Mouse (Mus musculus): ENCODE measurements around the gene Bmp6. TPM values are rescaled to one million over a fixed set of nuclear protein-coding genes. Genes with fewer than 3 reads are reported as not detected.

The Bmp6 gene
- total and polyA plus RNA-seq, 3 experiments, result 0.05 TPM; not detected in 2

- H3K9me3 ChIP-seq (replicated peaks), result peaks cover 16% of the 10 kb centered on the region
- no peaks in the 10 kb centered on the region for H3K36me3 ChIP-seq (replicated peaks)
- H3K4me3 ChIP-seq (ENCODE audit: low read depth, low read length), result no peak overlapping the region
- H3K4me1 ChIP-seq (ENCODE audit: insufficient read depth, low read depth, low read length), result no peaks in the 10 kb centered on the region
- TF ChIP-seq GATA1 (IDR thresholded peaks at IDR 0.05; ENCODE audit: borderline replicate concordance, low read length) (no peak), TAL1 (conservative IDR thresholded peaks at IDR 0.05; ENCODE audit: low read depth, low read length) (no peak), CTCF (IDR thresholded peaks at IDR 0.05; ENCODE audit: low read depth, low read length) (no peak), POLR2AphosphoS5 (IDR thresholded peaks at IDR 0.05; ENCODE audit: insufficient replicate concordance, low read depth, low read length) (no peak), GATA2 (IDR thresholded peaks at IDR 0.05; ENCODE audit: borderline replicate concordance, low read depth, low read length) (no peak)
- DNase-seq (ENCODE audit: low spot score) (no peak), ATAC-seq (ENCODE audit: extremely low read depth, insufficient number of reproducible peaks, low FRiP score, poor library complexity, severe bottlenecking) (no peak)
- peaks cover 32% of the 10 kb centered on the region for H3K27me3 ChIP-seq (ENCODE audit: insufficient read depth, low read length)
These were observed 4.9 kb downstream of the Bmp6 start for GRCm38 (mm10) chr13:38349818-38350217.

- ATAC-seq (ENCODE audit: extremely low read depth, insufficient number of reproducible peaks, low FRiP score, poor library complexity, severe bottlenecking) (no peak), DNase-seq (ENCODE audit: low spot score) (no peak)
- no peaks in the 10 kb centered on the region for H3K4me1 ChIP-seq (ENCODE audit: insufficient read depth, low read depth, low read length)
- H3K36me3 ChIP-seq (replicated peaks), result no peaks in the 10 kb centered on the region
- TF ChIP-seq POLR2AphosphoS5 (IDR thresholded peaks at IDR 0.05; ENCODE audit: insufficient replicate concordance, low read depth, low read length) (no peak), CTCF (IDR thresholded peaks at IDR 0.05; ENCODE audit: low read depth, low read length) (no peak), TAL1 (conservative IDR thresholded peaks at IDR 0.05; ENCODE audit: low read depth, low read length) (no peak), GATA2 (IDR thresholded peaks at IDR 0.05; ENCODE audit: borderline replicate concordance, low read depth, low read length) (no peak), GATA1 (IDR thresholded peaks at IDR 0.05; ENCODE audit: borderline replicate concordance, low read length) (no peak)
- no peaks in the 10 kb centered on the region for H3K9me3 ChIP-seq (replicated peaks)
- H3K27me3 ChIP-seq (ENCODE audit: insufficient read depth, low read length), result peaks cover 22% of the 10 kb centered on the region
- no peak overlapping the region for H3K4me3 ChIP-seq (ENCODE audit: low read depth, low read length)
These were observed 7.1 kb downstream of the Bmp6 start for GRCm38 (mm10) chr13:38351996-38352395.

- H3K27me3 ChIP-seq (ENCODE audit: insufficient read depth, low read length), result peaks cover 17% of the 10 kb centered on the region
- H3K4me1 ChIP-seq (ENCODE audit: insufficient read depth, low read depth, low read length), result no peaks in the 10 kb centered on the region
- DNase-seq (ENCODE audit: low spot score), result no peak
- no peaks in the 10 kb centered on the region for H3K36me3 ChIP-seq (replicated peaks)
- H3K9me3 ChIP-seq (replicated peaks), result no peaks in the 10 kb centered on the region
- H3K4me3 ChIP-seq (ENCODE audit: low read depth, low read length), result no peak overlapping the region
- TF ChIP-seq GATA1 (IDR thresholded peaks at IDR 0.05; ENCODE audit: borderline replicate concordance, low read length) (no peak), CTCF (IDR thresholded peaks at IDR 0.05; ENCODE audit: low read depth, low read length) (no peak), GATA2 (IDR thresholded peaks at IDR 0.05; ENCODE audit: borderline replicate concordance, low read depth, low read length) (no peak), POLR2AphosphoS5 (IDR thresholded peaks at IDR 0.05; ENCODE audit: insufficient replicate concordance, low read depth, low read length) (no peak), TAL1 (conservative IDR thresholded peaks at IDR 0.05; ENCODE audit: low read depth, low read length) (no peak)
- no peak for ATAC-seq (ENCODE audit: extremely low read depth, insufficient number of reproducible peaks, low FRiP score, poor library complexity, severe bottlenecking)
These were observed 8.1 kb downstream of the Bmp6 start for GRCm38 (mm10) chr13:38352986-38353385.

- H3K4me1 ChIP-seq (ENCODE audit: insufficient read depth, low read depth, low read length), result no peaks in the 10 kb centered on the region
- no peak for DNase-seq (ENCODE audit: low spot score)
- TF ChIP-seq GATA2 (IDR thresholded peaks at IDR 0.05; ENCODE audit: borderline replicate concordance, low read depth, low read length) (no peak), GATA1 (IDR thresholded peaks at IDR 0.05; ENCODE audit: borderline replicate concordance, low read length) (no peak), TAL1 (conservative IDR thresholded peaks at IDR 0.05; ENCODE audit: low read depth, low read length) (no peak)
- H3K4me3 ChIP-seq (ENCODE audit: low read depth, low read length), result no peak overlapping the region
- H3K36me3 ChIP-seq (replicated peaks), result no peaks in the 10 kb centered on the region
- ATAC-seq (ENCODE audit: extremely low read depth, insufficient number of reproducible peaks, low FRiP score, poor library complexity, severe bottlenecking), result no peak
- H3K27me3 ChIP-seq (ENCODE audit: insufficient read depth, low read length), result peaks cover 16% of the 10 kb centered on the region
- no peaks in the 10 kb centered on the region for H3K9me3 ChIP-seq (replicated peaks)
These were observed 8.7 kb downstream of the Bmp6 start for GRCm38 (mm10) chr13:38353420-38354255.

- H3K4me1 ChIP-seq (ENCODE audit: insufficient read depth, low read depth, low read length), result no peaks in the 10 kb centered on the region
- no peaks in the 10 kb centered on the region for H3K9me3 ChIP-seq (replicated peaks)
- no peak for ATAC-seq (ENCODE audit: extremely low read depth, insufficient number of reproducible peaks, low FRiP score, poor library complexity, severe bottlenecking)
- TF ChIP-seq POLR2AphosphoS5 (IDR thresholded peaks at IDR 0.05; ENCODE audit: insufficient replicate concordance, low read depth, low read length) (no peak), GATA1 (IDR thresholded peaks at IDR 0.05; ENCODE audit: borderline replicate concordance, low read length) (no peak), GATA2 (IDR thresholded peaks at IDR 0.05; ENCODE audit: borderline replicate concordance, low read depth, low read length) (no peak), TAL1 (conservative IDR thresholded peaks at IDR 0.05; ENCODE audit: low read depth, low read length) (no peak), CTCF (IDR thresholded peaks at IDR 0.05; ENCODE audit: low read depth, low read length) (no peak)
- DNase-seq (ENCODE audit: low spot score), result no peak
- peaks cover 14% of the 10 kb centered on the region for H3K27me3 ChIP-seq (ENCODE audit: insufficient read depth, low read length)
- no peak overlapping the region for H3K4me3 ChIP-seq (ENCODE audit: low read depth, low read length)
- H3K36me3 ChIP-seq (replicated peaks), result no peaks in the 10 kb centered on the region
These were observed 9.4 kb downstream of the Bmp6 start for GRCm38 (mm10) chr13:38354284-38354683.

- no peak for ATAC-seq (ENCODE audit: extremely low read depth, insufficient number of reproducible peaks, low FRiP score, poor library complexity, severe bottlenecking)
These were observed 14.1 kb downstream of the Bmp6 start for GRCm38 (mm10) chr13:38359045-38359444.

More at GRCm38 (mm10) chr13:38359045-38359444, 14.1 kb downstream of the Bmp6 start:
- peaks cover 15% of the 10 kb centered on the region; the same call in 1 of the 2 replicates for H3K27me3 ChIP-seq (ENCODE audit: insufficient read depth, low read length)
- no peaks in the 10 kb centered on the region for H3K4me1 ChIP-seq (ENCODE audit: insufficient read depth, low read depth, low read length)
- TF ChIP-seq CTCF (IDR thresholded peaks at IDR 0.05; ENCODE audit: low read depth, low read length), result no peak
- TF ChIP-seq TAL1 (conservative IDR thresholded peaks at IDR 0.05; ENCODE audit: low read depth, low read length), result no peak
- TF ChIP-seq POLR2AphosphoS5 (IDR thresholded peaks at IDR 0.05; ENCODE audit: insufficient replicate concordance, low read depth, low read length), result no peak
- TF ChIP-seq GATA1 (IDR thresholded peaks at IDR 0.05; ENCODE audit: borderline replicate concordance, low read length), result no peak
- TF ChIP-seq GATA2 (IDR thresholded peaks at IDR 0.05; ENCODE audit: borderline replicate concordance, low read depth, low read length), result no peak
- H3K36me3 ChIP-seq (replicated peaks), result no peaks in the 10 kb centered on the region
- H3K4me3 ChIP-seq (ENCODE audit: low read depth, low read length), result no peak overlapping the region
- H3K9me3 ChIP-seq (replicated peaks), result no peaks in the 10 kb centered on the region
- DNase-seq (ENCODE audit: low spot score), result no peak

Measured in G1E (cell line).